Mouse (Mus musculus) midbrain, embryonic 10.5 days (tissue): ENCODE measurements around the gene Tmbim4. TPM values are rescaled to one million over a fixed set of nuclear protein-coding genes. Genes with fewer than 3 reads are reported as not detected.

Source experiments
- DNase-seq: peaks from one replicate; pipeline ENCODE4 v3.0.0-alpha.2; 2017; ENCODE audit warnings: low spot score
- H3K27ac ChIP-seq: fragments of 300-500 bp; sonication (generic); replicated peaks from 2 replicates; pipeline ENCODE4 v1.5.1; 2016; ENCODE audit warnings: mild to moderate bottlenecking
- H3K27me3 ChIP-seq: fragments of 300-500 bp; sonication (generic); 2 replicates; pipeline ENCODE4 v1.6.1; 2016; ENCODE audit warnings: low read depth, mild to moderate bottlenecking; ENCODE audit not compliant: poor library complexity, severe bottlenecking
- H3K36me3 ChIP-seq: fragments of 300-500 bp; sonication (generic); 2 replicates; pipeline ENCODE4 v1.6.1; 2016; ENCODE audit warnings: mild to moderate bottlenecking, moderate library complexity
- H3K4me1 ChIP-seq: fragments of 300-500 bp; sonication (generic); 2 replicates; pipeline ENCODE4 v1.6.1; 2016
- H3K4me3 ChIP-seq: fragments of 300-500 bp; sonication (generic); 2 replicates; pipeline ENCODE4 v1.5.1; 2016; ENCODE audit warnings: mild to moderate bottlenecking, moderate library complexity
- H3K9me3 ChIP-seq: fragments of 300-500 bp; sonication (generic); replicated peaks from 2 replicates; pipeline ENCODE4 v1.6.1; 2016; ENCODE audit warnings: mild to moderate bottlenecking
- WGBS: fragments of 180-500 bp; shearing (Covaris S2); methylation state at CpG from one replicate; pipeline ENCODE4 v1.1.7; 2016; 5-methylcytosine and 5-hydroxymethylcytosine counted together
- polyA plus RNA-seq: library from polyadenylated mRNA; unstranded; fragments of >200 nt; fragmentation: Nextera tagmentation; extraction: Ambion mirVana; gene quantifications from 2 replicates; pipeline ENCODE4 v1.2.1, GENCODE M21; 2016

Gene Tmbim4
- polyA plus RNA-seq, 1 experiment from 2014 or later: 93.2 TPM

- no peaks in the 10 kb centered on the region for H3K36me3 ChIP-seq
- no peak for DNase-seq
- H3K4me1 ChIP-seq: peaks cover 10% of the 10 kb centered on the region
- peaks cover 6% of the 10 kb centered on the region; the same call in 1 of the 2 replicates for H3K9me3 ChIP-seq
- WGBS: 21% methylated on average over 5 of the region's 5 CpGs
- H3K27me3 ChIP-seq: no peaks in the 10 kb centered on the region
- H3K27ac ChIP-seq: no peak overlapping the region
- no peak overlapping the region for H3K4me3 ChIP-seq
Observed at GRCm38 (mm10) chr10:120171340-120171739, 30.1 kb upstream of the Tmbim4 start.

- Histone ChIP-seq H3K27ac (no peak overlapping the region), H3K4me3 (no peak overlapping the region), H3K4me1 (peaks cover 6% of the 10 kb centered on the region), H3K9me3 (peaks cover 6% of the 10 kb centered on the region; the same call in 1 of the 2 replicates), H3K36me3 (no peaks in the 10 kb centered on the region), H3K27me3 (no peaks in the 10 kb centered on the region)
- WGBS: 90% methylated on average over 15 of the region's 15 CpGs
- DNase-seq: no peak
Observed at GRCm38 (mm10) chr10:120174192-120174705, 27.1 kb upstream of the Tmbim4 start.

- DNase-seq: no peak
- Histone ChIP-seq H3K4me1 (no peaks in the 10 kb centered on the region), H3K27ac (no peak overlapping the region), H3K9me3 (no peaks in the 10 kb centered on the region), H3K27me3 (no peaks in the 10 kb centered on the region), H3K36me3 (no peaks in the 10 kb centered on the region), H3K4me3 (no peak overlapping the region)
- 94% methylated on average over 1 of the region's 1 CpGs for WGBS
Observed at GRCm38 (mm10) chr10:120182887-120183286, 18.5 kb upstream of the Tmbim4 start.

GRCm38 (mm10) chr10:120183342-120183741, 18.0 kb upstream of the Tmbim4 start:
- Histone ChIP-seq H3K27ac (no peak overlapping the region), H3K36me3 (no peaks in the 10 kb centered on the region), H3K4me3 (no peak overlapping the region), H3K27me3 (no peaks in the 10 kb centered on the region), H3K4me1 (no peaks in the 10 kb centered on the region), H3K9me3 (no peaks in the 10 kb centered on the region)
- DNase-seq: no peak
- WGBS: 96% methylated on average over 2 of the region's 2 CpGs

- H3K4me3 ChIP-seq: no peak overlapping the region
- DNase-seq: no peak
- no peaks in the 10 kb centered on the region for H3K36me3 ChIP-seq
- H3K4me1 ChIP-seq: peaks cover 7% of the 10 kb centered on the region
- H3K9me3 ChIP-seq: no peaks in the 10 kb centered on the region
- WGBS: 79% methylated on average over 2 of the region's 2 CpGs
- H3K27ac ChIP-seq: no peak overlapping the region
- H3K27me3 ChIP-seq: no peaks in the 10 kb centered on the region
Observed at GRCm38 (mm10) chr10:120188513-120188912, 12.9 kb upstream of the Tmbim4 start.

GRCm38 (mm10) chr10:120189276-120189675, 12.1 kb upstream of the Tmbim4 start:
- Histone ChIP-seq H3K36me3 (no peaks in the 10 kb centered on the region), H3K27me3 (no peaks in the 10 kb centered on the region), H3K9me3 (no peaks in the 10 kb centered on the region), H3K4me3 (no peak overlapping the region), H3K27ac (no peak overlapping the region), H3K4me1 (peaks cover 7% of the 10 kb centered on the region)
- DNase-seq: no peak
- WGBS: 72% methylated on average over 11 of the region's 11 CpGs

- Histone ChIP-seq H3K9me3 (no peaks in the 10 kb centered on the region), H3K27ac (no peak overlapping the region), H3K4me3 (no peak overlapping the region), H3K4me1 (peaks cover 7% of the 10 kb centered on the region), H3K36me3 (no peaks in the 10 kb centered on the region), H3K27me3 (no peaks in the 10 kb centered on the region)
- 32% methylated on average over 6 of the region's 6 CpGs for WGBS
- DNase-seq: no peak
Observed at GRCm38 (mm10) chr10:120189782-120190181, 11.6 kb upstream of the Tmbim4 start.

- H3K36me3 ChIP-seq: no peaks in the 10 kb centered on the region
- no peak for DNase-seq
- 91% methylated on average over 6 of the region's 6 CpGs for WGBS
- H3K27ac ChIP-seq: no peak overlapping the region
- peaks cover 7% of the 10 kb centered on the region for H3K4me1 ChIP-seq
- no peaks in the 10 kb centered on the region for H3K9me3 ChIP-seq
- H3K4me3 ChIP-seq: no peak overlapping the region
- H3K27me3 ChIP-seq: no peaks in the 10 kb centered on the region
Observed at GRCm38 (mm10) chr10:120191165-120191564, 10.2 kb upstream of the Tmbim4 start.

- Histone ChIP-seq H3K4me3 (no peak overlapping the region), H3K27ac (no peak overlapping the region), H3K27me3 (no peaks in the 10 kb centered on the region), H3K4me1 (peaks cover 7% of the 10 kb centered on the region), H3K9me3 (no peaks in the 10 kb centered on the region), H3K36me3 (no peaks in the 10 kb centered on the region)
- 87% methylated on average over 4 of the region's 4 CpGs for WGBS
- no peak for DNase-seq
Observed at GRCm38 (mm10) chr10:120192278-120192677, 9.1 kb upstream of the Tmbim4 start.

GRCm38 (mm10) chr10:120193255-120193654, 8.1 kb upstream of the Tmbim4 start:
- no peaks in the 10 kb centered on the region for H3K9me3 ChIP-seq
- H3K27me3 ChIP-seq: peaks cover 8% of the 10 kb centered on the region; the same call in 1 of the 2 replicates
- WGBS: 92% methylated on average over 8 of the region's 8 CpGs
- H3K4me3 ChIP-seq: no peak overlapping the region
- no peaks in the 10 kb centered on the region for H3K36me3 ChIP-seq
- peaks cover 7% of the 10 kb centered on the region for H3K4me1 ChIP-seq
- H3K27ac ChIP-seq: no peak overlapping the region
- no peak for DNase-seq

GRCm38 (mm10) chr10:120197061-120197835, 4.1 kb upstream of the Tmbim4 start:
- Histone ChIP-seq H3K27ac (no peak overlapping the region), H3K4me1 (peaks cover 10% of the 10 kb centered on the region), H3K36me3 (no peaks in the 10 kb centered on the region), H3K4me3 (no peak overlapping the region), H3K27me3 (peaks cover 37% of the 10 kb centered on the region), H3K9me3 (no peaks in the 10 kb centered on the region)
- 83% methylated on average over 14 of the region's 14 CpGs for WGBS
- no peak for DNase-seq

- H3K27me3 ChIP-seq: peaks cover 47% of the 10 kb centered on the region
- H3K27ac ChIP-seq: peak within 1 kb of the TSS; percentile 34
- DNase-seq: peak; percentile 83
- no peaks in the 10 kb centered on the region for H3K9me3 ChIP-seq
- WGBS: 4% methylated on average over 13 of the region's 13 CpGs
- H3K4me1 ChIP-seq: peaks cover 10% of the 10 kb centered on the region
- H3K4me3 ChIP-seq: peak within 1 kb of the TSS; percentile 60
- H3K36me3 ChIP-seq: no peaks in the 10 kb centered on the region
Observed at GRCm38 (mm10) chr10:120201961-120202402, 592 bp downstream of the Tmbim4 start, which contains the start of gene Irak3. TSS of gene Irak3 (minus strand) at chr10:120202130.
